Mouse (Mus musculus): ENCODE results near the gene Cxcl10. TPM values are rescaled to one million over a fixed set of nuclear protein-coding genes. Genes with fewer than 3 reads are reported as not detected.

The Cxcl10 gene
- polyA plus RNA-seq, 1 experiment from 2014 or later, result 2.0 TPM

- Histone ChIP-seq H3K27me3 (replicated peaks) (no peaks in the 10 kb centered on the region), H3K4me2 (no peak overlapping the region), H3K9ac (no peak overlapping the region), H3K4me3 (replicated peaks) (no peak overlapping the region), H3K36me3 (no peaks in the 10 kb centered on the region), H3K4me1 (no peaks in the 10 kb centered on the region), H3K9me3 (no peaks in the 10 kb centered on the region), H3K27ac (no peak overlapping the region)
- ATAC-seq (ENCODE audit: insufficient read depth, low FRiP score, low read depth), result no peak
- WGBS, result 48% methylated on average over 7 of the region's 7 CpGs
Observed at GRCm38 (mm10) chr5:92383747-92384146, 35.1 kb upstream of the Cxcl10 start.

- H3K4me3 ChIP-seq (replicated peaks), result no peak overlapping the region
- H3K4me2 ChIP-seq, result no peak overlapping the region
- no peak overlapping the region for H3K9ac ChIP-seq
- no peaks in the 10 kb centered on the region for H3K4me1 ChIP-seq
- WGBS, result 58% methylated on average over 9 of the region's 9 CpGs
- no peak for ATAC-seq (ENCODE audit: insufficient read depth, low FRiP score, low read depth)
- no peak overlapping the region for H3K27ac ChIP-seq
- H3K9me3 ChIP-seq, result no peaks in the 10 kb centered on the region
- H3K36me3 ChIP-seq, result no peaks in the 10 kb centered on the region
- no peaks in the 10 kb centered on the region for H3K27me3 ChIP-seq (replicated peaks)
Observed at GRCm38 (mm10) chr5:92382349-92382679, 33.6 kb upstream of the Cxcl10 start.

DNA sequence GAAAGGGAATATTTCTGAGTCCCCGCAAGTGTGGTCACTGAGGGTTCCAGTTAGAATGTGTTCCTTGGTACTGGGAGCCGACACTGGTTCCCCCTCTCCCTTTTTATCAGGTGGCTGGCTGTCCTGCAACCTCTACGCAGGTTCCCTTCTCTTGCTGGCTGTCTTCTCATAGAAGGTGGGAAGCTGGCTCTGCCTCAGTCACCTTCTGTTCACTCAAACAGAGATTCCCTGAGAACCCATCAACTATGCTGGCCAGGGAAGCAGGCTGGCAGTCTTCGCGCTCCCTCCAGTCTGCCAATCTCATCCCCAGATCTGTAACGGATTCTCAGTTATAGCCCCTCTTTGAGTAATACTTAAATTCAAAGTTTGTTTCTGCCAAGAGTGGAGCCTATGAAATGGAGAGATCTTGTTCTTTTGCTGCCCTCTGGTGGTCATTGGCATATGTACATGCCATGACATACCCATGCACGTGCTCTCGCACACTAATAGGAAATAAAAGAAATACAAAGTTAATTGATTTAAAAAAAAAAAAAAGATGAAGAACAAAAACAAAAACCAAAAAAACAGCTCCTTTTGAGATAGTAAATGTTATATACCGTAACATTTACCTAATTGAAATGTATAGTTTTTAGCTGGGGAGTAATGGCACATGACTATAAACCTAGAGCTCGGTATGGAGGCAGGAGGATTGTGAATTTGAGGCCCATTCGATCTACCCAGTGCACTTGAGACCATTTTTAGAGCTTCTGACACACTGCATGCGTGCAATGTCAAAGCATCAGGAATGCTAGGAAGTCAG, 33.1 kb upstream of the Cxcl10 start:
- Histone ChIP-seq H3K9me3 (no peaks in the 10 kb centered on the region), H3K9ac (no peak overlapping the region), H3K36me3 (no peaks in the 10 kb centered on the region), H3K4me3 (replicated peaks) (no peak overlapping the region), H3K4me2 (no peak overlapping the region), H3K4me1 (no peaks in the 10 kb centered on the region), H3K27me3 (replicated peaks) (no peaks in the 10 kb centered on the region), H3K27ac (no peak overlapping the region)
- no peak; the same call in 1 of the 2 replicates for ATAC-seq (ENCODE audit: insufficient read depth, low FRiP score, low read depth)
- 35% methylated on average over 12 of the region's 12 CpGs for WGBS

- 0 out of 2 replicates have a peak overlapping the region, but pooled peaks have one; percentile 10 for H3K4me2 ChIP-seq
Observed at GRCm38 (mm10) chr5:92376795-92377405, 28.2 kb upstream of the Cxcl10 start.

DNA sequence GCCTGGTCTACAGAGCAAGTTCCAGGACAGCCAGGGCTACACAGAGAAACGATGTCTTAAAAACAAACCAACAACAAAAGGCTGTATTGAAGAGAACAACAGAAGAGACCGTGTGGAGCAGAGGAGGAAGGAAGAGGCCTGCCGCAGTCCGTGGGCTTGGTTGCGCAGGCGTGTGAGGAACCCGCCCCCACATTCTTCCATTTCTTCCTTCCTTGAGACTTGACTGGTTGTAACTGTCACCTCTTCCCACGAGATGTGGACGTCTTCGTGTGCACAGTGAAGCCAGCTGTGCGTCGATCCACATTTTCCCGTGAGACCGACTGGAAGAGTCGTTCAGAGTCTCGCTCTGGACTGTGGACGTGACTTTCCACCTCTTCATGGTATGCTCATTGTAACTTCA, 26.7 kb upstream of the Cxcl10 start:
- Histone ChIP-seq H3K27me3 (replicated peaks) (no peaks in the 10 kb centered on the region), H3K4me1 (no peaks in the 10 kb centered on the region), H3K4me3 (replicated peaks) (no peak overlapping the region), H3K4me2 (no peak overlapping the region), H3K9me3 (no peaks in the 10 kb centered on the region), H3K36me3 (no peaks in the 10 kb centered on the region), H3K27ac (no peak overlapping the region), H3K9ac (no peak overlapping the region)
- 70% methylated on average over 17 of the region's 17 CpGs for WGBS
- ATAC-seq (ENCODE audit: insufficient read depth, low FRiP score, low read depth), result no peak

More at GRCm38 (mm10) chr5:92376795-92377405, 28.2 kb upstream of the Cxcl10 start:
- H3K4me3 ChIP-seq (replicated peaks), result no peak overlapping the region
- no peak overlapping the region for H3K9ac ChIP-seq
- WGBS, result 14% methylated on average over 13 of the region's 13 CpGs
- no peaks in the 10 kb centered on the region for H3K36me3 ChIP-seq
- ATAC-seq (ENCODE audit: insufficient read depth, low FRiP score, low read depth), result 0 out of 2 replicates have a peak, but pooled peaks have one; percentile 33
- no peak overlapping the region for H3K27ac ChIP-seq
- H3K4me1 ChIP-seq, result no peaks in the 10 kb centered on the region
- no peaks in the 10 kb centered on the region for H3K9me3 ChIP-seq
- no peaks in the 10 kb centered on the region for H3K27me3 ChIP-seq (replicated peaks)

DNA sequence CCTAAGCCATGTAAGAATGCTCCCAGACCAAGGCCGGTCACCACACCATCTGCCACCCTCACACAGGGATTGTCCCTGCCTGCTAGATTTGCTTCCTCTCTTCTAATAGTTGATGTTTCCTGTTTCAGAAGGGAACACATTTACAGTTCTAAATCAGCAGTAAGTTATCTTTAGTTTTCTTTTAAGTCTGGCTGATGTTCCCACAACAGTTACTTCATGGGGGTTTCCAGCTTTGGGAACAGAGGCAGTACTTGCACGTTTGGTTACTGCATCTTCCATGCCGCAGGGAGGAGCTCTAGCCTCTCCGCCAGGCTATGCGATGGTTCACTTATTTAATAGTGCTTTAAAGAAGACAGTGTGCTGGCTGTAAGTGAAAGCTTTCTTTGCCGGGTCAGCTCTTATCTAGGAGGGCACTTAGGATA, 26.0 kb upstream of the Cxcl10 start:
- H3K4me2 ChIP-seq, result no peak overlapping the region
- no peaks in the 10 kb centered on the region for H3K4me1 ChIP-seq
- H3K9me3 ChIP-seq, result no peaks in the 10 kb centered on the region
- H3K27ac ChIP-seq, result no peak overlapping the region
- 37% methylated on average over 6 of the region's 6 CpGs for WGBS
- no peaks in the 10 kb centered on the region for H3K27me3 ChIP-seq (replicated peaks)
- no peak overlapping the region for H3K9ac ChIP-seq
- no peak overlapping the region for H3K4me3 ChIP-seq (replicated peaks)
- no peaks in the 10 kb centered on the region for H3K36me3 ChIP-seq
- no peak for ATAC-seq (ENCODE audit: insufficient read depth, low FRiP score, low read depth)

DNA sequence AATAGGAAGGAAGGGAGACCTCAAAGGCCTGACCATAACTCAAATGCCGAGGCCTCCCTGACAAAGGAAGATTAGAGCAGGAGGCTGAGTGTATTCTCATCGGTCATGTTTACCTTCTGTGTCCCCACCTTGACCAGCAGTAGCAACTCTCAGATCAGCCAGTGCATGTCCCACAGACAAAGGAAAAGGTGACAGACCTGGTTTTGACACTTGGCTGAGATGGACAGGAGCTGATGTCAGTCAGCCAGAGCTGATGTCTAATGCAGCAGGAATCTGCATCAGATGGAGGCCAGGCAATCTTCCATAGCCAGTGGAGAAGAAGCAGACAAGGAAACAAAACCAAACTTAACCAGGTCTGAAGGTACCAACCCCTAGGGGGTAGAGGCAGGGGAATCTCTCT, 23.9 kb upstream of the Cxcl10 start:
- ATAC-seq (ENCODE audit: insufficient read depth, low FRiP score, low read depth), result no peak
- no peaks in the 10 kb centered on the region for H3K27me3 ChIP-seq (replicated peaks)
- H3K9me3 ChIP-seq, result no peaks in the 10 kb centered on the region
- no peak overlapping the region for H3K27ac ChIP-seq
- H3K9ac ChIP-seq, result no peak overlapping the region
- no peak overlapping the region for H3K4me3 ChIP-seq (replicated peaks)
- 19% methylated on average over 2 of the region's 2 CpGs for WGBS
- 0 out of 2 replicates have a peak, but pooled peaks cover 6% of the 10 kb centered on the region for H3K4me1 ChIP-seq
- H3K4me2 ChIP-seq, result no peak overlapping the region
- H3K36me3 ChIP-seq, result no peaks in the 10 kb centered on the region

- 78% methylated on average over 14 of the region's 14 CpGs for WGBS
Observed at GRCm38 (mm10) chr5:92371361-92371976, 22.8 kb upstream of the Cxcl10 start.

DNA sequence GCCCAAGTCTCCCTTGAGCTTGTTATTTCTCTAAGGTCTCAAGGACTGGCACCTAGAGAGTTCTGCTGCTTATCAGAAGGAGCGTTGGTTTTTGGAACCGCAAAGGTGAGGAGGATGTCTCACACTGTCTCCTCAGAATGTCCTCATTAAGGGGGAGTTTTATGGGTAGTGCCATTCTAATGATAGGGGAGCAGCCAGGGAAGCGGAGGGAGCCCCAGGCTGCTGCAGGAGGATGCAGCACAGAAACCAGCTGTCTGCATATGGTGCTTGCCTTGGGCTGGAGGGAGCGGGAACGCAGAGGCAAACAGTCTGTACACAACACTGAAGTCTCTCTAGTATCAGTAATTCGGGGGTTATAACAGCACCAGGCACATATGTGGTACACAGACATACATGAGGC, 22.2 kb upstream of the Cxcl10 start:
- 0 out of 2 replicates have a peak, but pooled peaks cover 6% of the 10 kb centered on the region for H3K4me1 ChIP-seq
- H3K4me2 ChIP-seq, result no peak overlapping the region
- ATAC-seq (ENCODE audit: insufficient read depth, low FRiP score, low read depth), result no peak
- WGBS, result 66% methylated on average over 6 of the region's 6 CpGs
- no peak overlapping the region for H3K4me3 ChIP-seq (replicated peaks)
- H3K9me3 ChIP-seq, result no peaks in the 10 kb centered on the region
- H3K9ac ChIP-seq, result no peak overlapping the region
- H3K36me3 ChIP-seq, result no peaks in the 10 kb centered on the region
- no peak overlapping the region for H3K27ac ChIP-seq
- H3K27me3 ChIP-seq (replicated peaks), result no peaks in the 10 kb centered on the region

More at GRCm38 (mm10) chr5:92371361-92371976, 22.8 kb upstream of the Cxcl10 start:
- H3K4me2 ChIP-seq, result no peak overlapping the region
- H3K9ac ChIP-seq, result no peak overlapping the region
- no peaks in the 10 kb centered on the region for H3K9me3 ChIP-seq
- H3K4me3 ChIP-seq (replicated peaks), result no peak overlapping the region
- no peak for ATAC-seq (ENCODE audit: insufficient read depth, low FRiP score, low read depth)
- 0 out of 2 replicates have a peak, but pooled peaks cover 6% of the 10 kb centered on the region for H3K4me1 ChIP-seq
- no peak overlapping the region for H3K27ac ChIP-seq
- no peaks in the 10 kb centered on the region for H3K27me3 ChIP-seq (replicated peaks)
- H3K36me3 ChIP-seq, result no peaks in the 10 kb centered on the region

DNA sequence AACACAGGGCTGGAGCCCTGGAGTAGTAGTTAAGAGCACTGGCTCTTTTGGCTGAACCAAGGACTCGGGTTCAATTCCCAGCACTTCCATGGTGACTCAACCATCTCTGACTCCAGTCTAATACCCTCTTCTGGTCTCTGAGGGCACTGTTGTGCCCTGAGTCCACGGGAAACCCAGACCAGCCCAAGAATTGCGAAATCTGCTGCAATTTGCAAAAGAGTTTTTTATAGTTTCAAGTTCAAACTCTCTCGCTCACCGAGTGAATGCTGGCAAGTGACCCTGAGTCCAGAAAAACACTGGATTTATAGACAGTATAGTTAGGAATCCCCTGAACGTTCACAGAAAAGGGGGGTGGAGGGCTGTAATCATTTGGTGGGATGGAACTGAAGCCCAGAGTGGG, 21.7 kb upstream of the Cxcl10 start:
- WGBS, result 67% methylated on average over 6 of the region's 6 CpGs
- Histone ChIP-seq H3K27ac (no peak overlapping the region), H3K36me3 (no peaks in the 10 kb centered on the region), H3K9ac (no peak overlapping the region), H3K4me2 (no peak overlapping the region), H3K9me3 (no peaks in the 10 kb centered on the region), H3K4me3 (replicated peaks) (no peak overlapping the region), H3K27me3 (replicated peaks) (no peaks in the 10 kb centered on the region), H3K4me1 (0 out of 2 replicates have a peak, but pooled peaks cover 6% of the 10 kb centered on the region)
- ATAC-seq (ENCODE audit: insufficient read depth, low FRiP score, low read depth), result no peak

DNA sequence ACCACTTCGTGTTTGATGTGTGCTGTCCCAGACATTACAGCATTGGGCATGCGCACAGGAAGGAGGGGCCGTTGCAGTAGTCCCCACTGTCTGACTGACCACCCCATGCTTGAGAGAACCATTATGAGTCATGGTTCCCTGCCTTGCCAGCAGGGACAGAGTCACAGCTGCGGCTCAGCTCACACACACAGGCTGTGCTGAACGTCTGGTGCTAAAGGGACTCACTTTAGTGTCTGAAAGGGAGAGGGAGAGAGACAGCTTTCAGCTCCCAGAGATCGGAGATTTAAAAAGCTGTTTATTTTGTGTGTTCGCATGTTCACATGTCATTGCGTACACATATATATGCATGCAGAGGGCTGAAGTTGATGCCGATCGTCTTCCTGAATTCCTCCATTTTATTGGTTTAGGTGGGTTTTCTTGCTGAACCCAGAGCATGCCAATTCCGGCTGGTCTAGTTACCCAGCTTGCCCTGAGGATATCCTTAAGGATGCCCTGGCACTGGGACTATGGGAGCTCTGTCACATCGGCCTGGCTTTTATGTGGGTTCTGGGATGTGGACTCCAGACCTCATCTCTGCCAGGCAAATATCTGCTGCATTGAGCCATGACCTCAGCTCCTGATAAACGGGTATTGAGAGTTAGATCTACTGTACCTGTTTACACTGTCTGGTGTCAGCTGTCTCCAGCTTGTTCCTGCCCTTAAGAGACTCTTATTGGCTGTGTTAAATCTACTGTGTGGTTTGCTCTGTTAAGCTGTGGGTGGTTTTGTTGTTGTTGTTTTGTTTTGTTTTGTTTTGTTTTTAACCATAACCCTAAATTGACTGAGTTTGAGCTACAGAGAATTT, 20.7 kb upstream of the Cxcl10 start:
- Histone ChIP-seq H3K27ac (no peak overlapping the region), H3K4me1 (0 out of 2 replicates have a peak, but pooled peaks cover 6% of the 10 kb centered on the region), H3K9ac (no peak overlapping the region), H3K4me2 (no peak overlapping the region), H3K9me3 (no peaks in the 10 kb centered on the region), H3K4me3 (replicated peaks) (no peak overlapping the region), H3K36me3 (no peaks in the 10 kb centered on the region), H3K27me3 (replicated peaks) (no peaks in the 10 kb centered on the region)
- no peak for ATAC-seq (ENCODE audit: insufficient read depth, low FRiP score, low read depth)
- WGBS, result 60% methylated on average over 13 of the region's 13 CpGs

Measured in stomach, embryonic 15.5 days (tissue).